Mouse (Mus musculus) forebrain, embryonic 13.5 days (tissue): ENCODE measurements around the gene Sebox. TPM values are rescaled to one million over a fixed set of nuclear protein-coding genes. Genes with fewer than 3 reads are reported as not detected.

Experiments used
- ATAC-seq: fragments of 200-750 bp; cut with Nextera tagmentation; 2 replicates; pipeline ENCODE4 v1.8.0; 2017
- H3K27ac ChIP-seq: fragments of 300-500 bp; sonication (generic); 2 replicates; pipeline ENCODE4 v1.5.1; 2015; ENCODE audit warnings: inconsistent platforms, mild to moderate bottlenecking, moderate library complexity
- H3K27me3 ChIP-seq: fragments of 300-500 bp; sonication (generic); 2 replicates; pipeline ENCODE4 v1.6.1; 2015; ENCODE audit warnings: mild to moderate bottlenecking, inconsistent platforms
- H3K36me3 ChIP-seq: fragments of 300-500 bp; sonication (generic); 2 replicates; pipeline ENCODE4 v1.6.1; 2015; ENCODE audit warnings: mild to moderate bottlenecking, inconsistent platforms; ENCODE audit not compliant: poor library complexity, severe bottlenecking
- H3K4me1 ChIP-seq: fragments of 300-500 bp; sonication (generic); 2 replicates; pipeline ENCODE4 v1.6.1; 2015; ENCODE audit warnings: inconsistent platforms
- H3K4me2 ChIP-seq: fragments of 300-500 bp; sonication (generic); 2 replicates; pipeline ENCODE4 v1.6.1; 2015; ENCODE audit warnings: inconsistent platforms, mild to moderate bottlenecking, moderate library complexity
- H3K4me3 ChIP-seq: fragments of 300-500 bp; sonication (generic); 2 replicates; pipeline ENCODE4 v1.5.1; 2015; ENCODE audit warnings: mild to moderate bottlenecking, inconsistent platforms
- H3K9ac ChIP-seq: fragments of 300-500 bp; sonication (generic); 2 replicates; pipeline ENCODE4 v1.6.1; 2015; ENCODE audit warnings: mild to moderate bottlenecking, inconsistent platforms
- H3K9me3 ChIP-seq: fragments of 300-500 bp; sonication (generic); replicated peaks from 2 replicates; pipeline ENCODE4 v1.6.1; 2016; ENCODE audit warnings: inconsistent platforms
- WGBS: fragments of 180-500 bp; shearing (Covaris S2); methylation state at CpG from one replicate; pipeline ENCODE4 v1.1.7; 2015; 5-methylcytosine and 5-hydroxymethylcytosine counted together
- polyA plus RNA-seq: library from polyadenylated mRNA; unstranded; fragments of >200 nt; fragmentation: Nextera tagmentation; extraction: Ambion mirVana; gene quantifications from 2 replicates; pipeline ENCODE4 v1.2.1, GENCODE M21; 2015

Gene Sebox
- polyA plus RNA-seq, 1 experiment from 2014 or later, result 0.36 TPM

- Histone ChIP-seq H3K9me3 (no peaks in the 10 kb centered on the region), H3K27me3 (no peaks in the 10 kb centered on the region), H3K36me3 (peaks cover 15% of the 10 kb centered on the region), H3K9ac (no peak overlapping the region), H3K4me3 (no peak overlapping the region), H3K4me2 (no peak overlapping the region), H3K4me1 (peaks cover 16% of the 10 kb centered on the region), H3K27ac (no peak overlapping the region)
- ATAC-seq, result no peak
- 93% methylated on average over 7 of the region's 7 CpGs for WGBS
These were observed 35.7 kb upstream of the Sebox start for GRCm38 (mm10) chr11:78467515-78467914.

GRCm38 (mm10) chr11:78467932-78468331, 35.3 kb upstream of the Sebox start:
- H3K4me3 ChIP-seq, result no peak overlapping the region
- no peaks in the 10 kb centered on the region for H3K9me3 ChIP-seq
- ATAC-seq, result no peak
- 75% methylated on average over 3 of the region's 3 CpGs for WGBS
- H3K4me1 ChIP-seq, result peaks cover 16% of the 10 kb centered on the region
- H3K9ac ChIP-seq, result no peak overlapping the region
- peaks cover 19% of the 10 kb centered on the region for H3K36me3 ChIP-seq
- H3K27me3 ChIP-seq, result no peaks in the 10 kb centered on the region
- H3K4me2 ChIP-seq, result no peak overlapping the region
- no peak overlapping the region for H3K27ac ChIP-seq

- Histone ChIP-seq H3K4me3 (no peak overlapping the region), H3K36me3 (peaks cover 39% of the 10 kb centered on the region), H3K4me2 (no peak overlapping the region), H3K4me1 (peaks cover 5% of the 10 kb centered on the region), H3K9ac (no peak overlapping the region), H3K27me3 (no peaks in the 10 kb centered on the region), H3K9me3 (no peaks in the 10 kb centered on the region), H3K27ac (no peak overlapping the region)
- no peak for ATAC-seq
- WGBS, result 92% methylated on average over 10 of the region's 10 CpGs
These were observed 31.7 kb upstream of the Sebox start for GRCm38 (mm10) chr11:78471326-78472103.

- H3K4me3 ChIP-seq, result no peak overlapping the region
- 85% methylated on average over 3 of the region's 3 CpGs for WGBS
These were observed 28.0 kb upstream of the Sebox start for GRCm38 (mm10) chr11:78475289-78475688.

GRCm38 (mm10) chr11:78483639-78484038, 19.6 kb upstream of the Sebox start:
- ATAC-seq, result no peak
- WGBS, result 67% methylated on average over 7 of the region's 7 CpGs
- no peak overlapping the region for H3K9ac ChIP-seq

More at GRCm38 (mm10) chr11:78475289-78475688, 28.0 kb upstream of the Sebox start:
- H3K36me3 ChIP-seq, result peaks cover 53% of the 10 kb centered on the region
- H3K27me3 ChIP-seq, result no peaks in the 10 kb centered on the region
- no peaks in the 10 kb centered on the region for H3K9me3 ChIP-seq
- H3K27ac ChIP-seq, result no peak overlapping the region
- no peak overlapping the region for H3K9ac ChIP-seq
- no peak for ATAC-seq
- no peaks in the 10 kb centered on the region for H3K4me1 ChIP-seq
- no peak overlapping the region for H3K4me2 ChIP-seq

GRCm38 (mm10) chr11:78488168-78488567, 15.1 kb upstream of the Sebox start:
- H3K9ac ChIP-seq, result 0 out of 2 replicates have a peak overlapping the region, but pooled peaks have one; percentile 16
- peaks cover 41% of the 10 kb centered on the region for H3K36me3 ChIP-seq
- no peaks in the 10 kb centered on the region for H3K9me3 ChIP-seq
- H3K4me1 ChIP-seq, result peaks cover 19% of the 10 kb centered on the region
- H3K4me3 ChIP-seq, result no peak overlapping the region
- peaks cover 41% of the 10 kb centered on the region for H3K27me3 ChIP-seq
- WGBS, result 4% methylated on average over 8 of the region's 8 CpGs
- H3K27ac ChIP-seq, result no peak overlapping the region
- ATAC-seq, result peak; percentile 38; the same call in 1 of the 2 replicates
- H3K4me2 ChIP-seq, result no peak overlapping the region

More at GRCm38 (mm10) chr11:78483639-78484038, 19.6 kb upstream of the Sebox start:
- no peaks in the 10 kb centered on the region for H3K9me3 ChIP-seq
- H3K27me3 ChIP-seq, result peaks cover 11% of the 10 kb centered on the region
- peaks cover 84% of the 10 kb centered on the region for H3K36me3 ChIP-seq
- H3K4me2 ChIP-seq, result no peak overlapping the region
- H3K27ac ChIP-seq, result no peak overlapping the region
- peaks cover 4% of the 10 kb centered on the region for H3K4me1 ChIP-seq
- no peak overlapping the region for H3K4me3 ChIP-seq

GRCm38 (mm10) chr11:78490781-78491241, 12.4 kb upstream of the Sebox start:
- peak overlapping the region; percentile 54; the same call in 1 of the 2 replicates for H3K9ac ChIP-seq
- H3K9me3 ChIP-seq, result no peaks in the 10 kb centered on the region
- H3K4me3 ChIP-seq, result peak overlapping the region; percentile 32
- peaks cover 50% of the 10 kb centered on the region for H3K27me3 ChIP-seq
- peaks cover 20% of the 10 kb centered on the region for H3K36me3 ChIP-seq
- 6% methylated on average over 48 of the region's 48 CpGs for WGBS
- peak overlapping the region; percentile 48; the same call in 1 of the 2 replicates for H3K27ac ChIP-seq
- H3K4me2 ChIP-seq, result peak overlapping the region; percentile 54
- ATAC-seq, result peak; percentile 82
- peaks cover 22% of the 10 kb centered on the region for H3K4me1 ChIP-seq

GRCm38 (mm10) chr11:78495904-78496303, 7.3 kb upstream of the Sebox start:
- peaks cover 27% of the 10 kb centered on the region for H3K4me1 ChIP-seq
- no peaks in the 10 kb centered on the region for H3K36me3 ChIP-seq
- peak overlapping the region; percentile 96 for H3K9ac ChIP-seq
- H3K9me3 ChIP-seq, result no peaks in the 10 kb centered on the region
- H3K27ac ChIP-seq, result no peak overlapping the region
- H3K4me2 ChIP-seq, result peak overlapping the region; percentile 91
- no peak for ATAC-seq
- peak overlapping the region; percentile 91 for H3K4me3 ChIP-seq
- WGBS, result 7% methylated on average over 6 of the region's 6 CpGs
- peaks cover 40% of the 10 kb centered on the region for H3K27me3 ChIP-seq

- H3K9ac ChIP-seq, result peak overlapping the region; percentile 96
- peak overlapping the region; percentile 91 for H3K4me2 ChIP-seq
- H3K9me3 ChIP-seq, result no peaks in the 10 kb centered on the region
- H3K27me3 ChIP-seq, result peaks cover 32% of the 10 kb centered on the region
- H3K36me3 ChIP-seq, result no peaks in the 10 kb centered on the region
- WGBS, result 0% methylated on average over 42 of the region's 44 CpGs
- H3K4me3 ChIP-seq, result peak overlapping the region; percentile 91
- H3K4me1 ChIP-seq, result peaks cover 21% of the 10 kb centered on the region
- ATAC-seq, result peak; percentile 67
- peak overlapping the region; percentile 88 for H3K27ac ChIP-seq
These were observed 6.1 kb upstream of the Sebox start for GRCm38 (mm10) chr11:78497071-78497541.

- peak; percentile 98 for ATAC-seq
- Histone ChIP-seq H3K4me2 (peak within 1 kb of the TSS; percentile 91), H3K27ac (peak within 1 kb of the TSS; percentile 88), H3K27me3 (peaks cover 32% of the 10 kb centered on the region), H3K4me1 (peaks cover 21% of the 10 kb centered on the region), H3K9ac (peak within 1 kb of the TSS; percentile 96), H3K36me3 (no peaks in the 10 kb centered on the region), H3K4me3 (peak within 1 kb of the TSS; percentile 91), H3K9me3 (no peaks in the 10 kb centered on the region)
- 2% methylated on average over 35 of the region's 36 CpGs for WGBS
These were observed 5.4 kb upstream of the Sebox start, which contains the start of gene Sarm1 for GRCm38 (mm10) chr11:78497544-78498522. Gene Sarm1 (minus strand): TSS chr11:78497754.

GRCm38 (mm10) chr11:78499004-78499403, 4.2 kb upstream of the Sebox start, which contains the start of gene Vtn:
Gene Vtn (plus strand): TSS chr11:78499091.
- Histone ChIP-seq H3K4me3 (peak within 1 kb of the TSS; percentile 91), H3K9me3 (no peaks in the 10 kb centered on the region), H3K36me3 (no peaks in the 10 kb centered on the region), H3K27ac (peak within 1 kb of the TSS; percentile 88), H3K4me1 (peaks cover 21% of the 10 kb centered on the region), H3K4me2 (peak within 1 kb of the TSS; percentile 91), H3K27me3 (peaks cover 32% of the 10 kb centered on the region), H3K9ac (peak within 1 kb of the TSS; percentile 96)
- ATAC-seq, result no peak
- 63% methylated on average over 7 of the region's 7 CpGs for WGBS
